Mouse (Mus musculus): ENCODE measurements at regions not wholly inside any gene's neighbourhood (a gene's known extent, or its start where the extent isn't known, plus 50 kb on each side); places are given as distances from the start of the nearest gene placed in this dataset.

DNA sequence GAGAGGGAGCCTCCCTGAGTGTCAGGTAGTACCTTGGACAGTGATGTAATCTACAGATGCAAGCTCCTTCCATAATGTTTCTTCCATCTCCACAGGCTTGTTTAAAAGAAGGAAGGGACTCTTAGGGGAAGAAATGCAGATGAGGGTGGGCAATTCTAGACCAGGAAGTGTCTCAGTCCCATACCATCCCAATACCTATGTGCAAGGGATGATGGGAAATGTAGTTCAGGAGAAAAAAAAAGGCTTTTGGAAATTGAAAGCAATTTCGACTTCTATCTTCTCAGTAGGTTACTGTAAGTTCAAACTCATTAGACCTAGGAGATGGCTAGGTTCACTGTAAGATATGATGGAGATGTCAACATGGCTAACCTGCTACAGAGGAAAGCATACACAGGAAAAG lies 68.3 kb downstream of the Cd83 start:
- WGBS, result 58% methylated on average over 1 of the region's 1 CpGs

DNA sequence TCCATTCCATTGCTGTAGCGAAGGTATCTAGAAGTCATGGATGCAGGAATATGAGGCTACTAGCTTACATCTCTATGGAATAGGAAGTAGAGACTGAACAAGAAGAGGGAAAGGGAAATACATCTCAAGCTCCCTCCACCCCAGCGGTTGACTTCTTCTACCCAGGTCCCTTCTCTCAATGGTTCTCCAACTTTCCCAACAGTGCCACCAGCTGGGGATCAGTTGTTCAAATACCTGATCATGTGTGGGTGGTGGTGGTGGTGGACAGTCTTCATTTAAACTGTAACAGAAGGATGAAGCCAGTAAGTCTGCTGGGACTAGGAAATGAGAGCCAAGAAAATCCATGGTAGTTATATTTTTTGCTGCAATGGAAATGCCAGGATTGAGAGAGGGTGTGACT lies 70.4 kb downstream of the Cd83 start:
- DNase-seq (ENCODE audit: low read depth, low spot score), result no peak
- 96% methylated on average over 2 of the region's 2 CpGs for WGBS

More for the DNA sequence above, 68.3 kb downstream of the Cd83 start:
- DNase-seq (ENCODE audit: low read depth, low spot score), result no peak

DNA sequence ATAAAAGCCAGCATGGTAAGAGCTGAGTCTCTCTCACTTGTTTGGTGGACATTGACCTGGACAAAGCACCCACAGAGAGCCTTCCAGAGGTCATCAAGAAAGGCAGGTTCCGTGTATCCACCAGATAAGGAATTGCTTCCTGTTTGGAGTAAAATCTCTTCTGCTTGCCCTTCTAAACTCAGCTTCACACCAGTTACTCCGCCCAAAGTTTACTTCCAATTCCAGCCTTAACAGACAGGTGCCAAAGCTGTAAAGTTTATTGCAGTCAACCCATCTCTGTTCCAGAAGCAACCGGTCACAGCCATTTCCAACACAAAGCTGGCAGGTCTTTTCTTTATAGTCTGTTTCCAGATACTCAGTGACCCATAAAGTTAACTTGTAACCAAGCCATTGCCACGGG lies 76.4 kb downstream of the Cd83 start:
- 16% methylated on average over 4 of the region's 4 CpGs for WGBS
- DNase-seq (ENCODE audit: low read depth, low spot score), result peak; percentile 92

DNA sequence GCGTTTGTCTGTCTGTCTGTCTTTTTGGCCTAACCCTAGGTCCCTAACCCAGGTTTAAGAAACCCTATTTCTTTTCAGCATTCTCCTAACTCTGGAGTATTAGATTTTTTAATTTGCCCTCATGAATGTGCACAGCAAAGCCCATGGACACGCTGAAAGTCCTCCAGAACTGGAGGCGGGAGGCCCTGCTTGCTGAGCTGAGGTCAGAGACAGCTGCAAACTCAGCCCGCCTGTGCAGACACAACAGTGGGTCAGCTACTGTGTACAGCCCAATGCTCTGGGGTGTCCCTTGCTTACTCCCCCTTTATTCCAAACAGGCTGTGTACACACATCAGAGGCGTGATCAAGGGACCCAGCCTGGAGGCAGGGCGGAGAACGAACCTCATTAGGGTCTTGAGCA lies 76.8 kb downstream of the Cd83 start:
- DNase-seq (ENCODE audit: low read depth, low spot score), result no peak
- WGBS, result 24% methylated on average over 7 of the region's 7 CpGs

DNA sequence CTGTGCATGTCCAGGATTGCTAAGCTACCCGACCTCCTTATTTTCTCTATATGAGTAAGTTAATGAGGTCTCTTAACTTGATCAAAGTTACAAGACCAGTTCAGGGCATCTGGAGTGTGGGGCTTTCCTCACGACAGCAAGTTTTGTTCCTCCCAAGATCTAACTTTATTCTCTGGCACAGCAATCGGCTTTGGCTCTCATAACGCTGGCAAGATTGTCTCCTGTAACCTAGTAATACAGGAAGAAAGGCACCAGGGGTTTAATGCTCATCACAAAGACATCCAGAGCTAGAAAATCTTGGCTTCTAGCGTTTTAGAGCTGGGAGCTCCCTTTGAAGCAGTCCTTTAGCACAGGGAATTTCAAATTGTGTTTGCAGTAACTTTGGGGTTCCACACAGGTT lies 77.5 kb downstream of the Cd83 start:
- 25% methylated on average over 5 of the region's 5 CpGs for WGBS
- DNase-seq (ENCODE audit: low read depth, low spot score), result no peak

DNA sequence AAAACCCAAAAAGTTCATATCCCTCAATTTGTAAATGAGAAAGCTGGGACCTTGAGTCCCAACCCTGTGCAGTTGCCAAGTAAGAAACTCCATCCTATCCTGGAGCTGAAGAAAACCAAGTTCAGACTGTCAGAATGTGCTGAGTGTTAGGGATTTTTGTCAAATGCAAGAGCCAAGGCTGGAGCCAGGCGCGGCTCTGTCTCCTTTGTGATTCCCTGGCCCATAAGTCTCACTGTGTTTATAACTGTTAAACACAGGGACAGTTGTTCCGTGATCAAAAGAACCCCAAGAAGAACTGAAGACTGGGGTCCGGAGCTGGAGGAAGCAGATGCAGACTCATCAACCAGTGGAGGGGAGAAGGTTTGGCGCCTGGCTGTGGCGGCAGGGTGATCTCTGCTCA lies 78.0 kb downstream of the Cd83 start:
- no peak for DNase-seq (ENCODE audit: low read depth, low spot score)
- WGBS, result 41% methylated on average over 6 of the region's 6 CpGs

DNA sequence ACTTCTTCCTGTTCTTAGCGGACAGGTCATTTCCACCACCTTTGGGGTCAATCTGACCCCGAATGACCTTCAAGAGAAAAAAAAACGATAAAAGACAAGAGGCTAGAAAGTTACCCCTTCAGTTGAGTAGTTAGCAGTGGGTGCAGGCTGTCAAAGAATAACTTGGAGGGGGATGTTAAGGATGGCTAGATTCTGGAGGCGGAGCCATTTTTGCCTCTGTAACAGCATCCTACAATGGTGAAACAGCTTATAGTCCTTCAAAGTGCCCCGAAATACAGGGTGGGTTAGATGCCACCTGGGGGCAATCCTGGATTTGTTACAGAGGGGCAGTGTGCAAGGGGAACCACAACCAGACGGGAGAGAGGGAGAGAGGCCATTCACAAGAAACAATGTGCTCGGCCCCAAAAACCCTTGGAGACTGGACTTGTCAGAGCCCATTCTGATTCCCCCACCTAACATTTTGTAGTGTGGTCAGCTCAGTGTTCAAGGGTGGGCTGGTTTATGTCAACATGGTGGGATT lies 79.1 kb downstream of the Cd83 start:
- no peak for DNase-seq (ENCODE audit: low read depth, low spot score)
- WGBS, result 86% methylated on average over 7 of the region's 7 CpGs

DNA sequence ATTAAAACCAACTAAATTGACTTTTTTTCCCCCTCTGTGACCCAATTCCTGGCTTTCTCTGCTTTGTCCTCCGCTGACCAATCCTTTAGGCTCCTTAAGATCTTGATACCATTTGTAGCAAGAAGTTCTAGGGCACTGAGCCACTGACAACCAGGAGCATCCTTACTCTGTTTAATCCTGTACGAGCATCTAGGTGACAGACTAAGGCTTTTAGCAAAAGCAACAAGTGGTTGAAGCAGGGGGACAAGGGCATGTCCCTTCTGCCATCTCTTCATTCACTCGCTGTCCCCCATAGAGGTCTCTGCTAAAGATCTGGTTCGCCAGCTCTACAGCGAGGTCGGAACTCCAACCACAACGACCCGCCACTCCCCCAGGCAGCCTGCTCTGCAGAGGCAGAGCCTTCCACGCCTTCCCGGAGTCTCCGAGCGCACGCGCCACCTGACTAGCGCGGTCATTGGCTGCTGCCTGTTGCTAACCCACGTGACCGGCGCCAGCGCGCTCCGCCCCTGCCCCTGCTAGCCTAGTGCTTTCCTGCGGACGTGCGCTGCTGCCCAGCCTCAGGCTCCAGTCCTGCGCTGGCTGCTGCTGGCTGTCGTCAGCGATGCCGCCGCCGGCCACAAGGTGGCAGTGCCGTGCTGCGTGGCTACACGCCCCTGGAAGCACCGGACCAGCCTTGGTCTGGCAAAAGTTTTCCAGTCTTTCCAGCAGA lies 79.7 kb downstream of the Cd83 start:
- peak; percentile 84 for DNase-seq (ENCODE audit: low read depth, low spot score)
- 2% methylated on average over 35 of the region's 35 CpGs for WGBS

DNA sequence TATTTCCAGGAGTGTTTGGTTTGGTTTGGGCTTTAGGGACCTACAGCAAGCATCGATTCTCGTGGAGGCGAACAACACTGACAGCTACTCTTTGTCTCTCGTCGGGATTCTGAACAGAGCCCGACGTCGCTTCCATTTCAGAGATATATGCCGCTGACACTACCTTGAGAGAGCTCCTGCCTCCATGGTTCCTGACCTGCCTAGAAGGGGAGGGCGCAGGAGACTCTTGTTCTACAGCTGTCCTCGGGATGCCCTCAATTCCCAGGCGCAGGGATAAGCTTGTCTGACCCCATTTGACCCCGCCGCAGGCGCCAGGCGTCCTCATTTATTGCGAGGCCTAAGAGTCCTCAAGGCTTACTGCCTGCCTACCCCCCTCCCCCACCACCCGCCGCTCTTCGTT lies 80.5 kb downstream of the Cd83 start:
- no peak for DNase-seq (ENCODE audit: low read depth, low spot score)
- WGBS, result 41% methylated on average over 20 of the region's 20 CpGs

DNA sequence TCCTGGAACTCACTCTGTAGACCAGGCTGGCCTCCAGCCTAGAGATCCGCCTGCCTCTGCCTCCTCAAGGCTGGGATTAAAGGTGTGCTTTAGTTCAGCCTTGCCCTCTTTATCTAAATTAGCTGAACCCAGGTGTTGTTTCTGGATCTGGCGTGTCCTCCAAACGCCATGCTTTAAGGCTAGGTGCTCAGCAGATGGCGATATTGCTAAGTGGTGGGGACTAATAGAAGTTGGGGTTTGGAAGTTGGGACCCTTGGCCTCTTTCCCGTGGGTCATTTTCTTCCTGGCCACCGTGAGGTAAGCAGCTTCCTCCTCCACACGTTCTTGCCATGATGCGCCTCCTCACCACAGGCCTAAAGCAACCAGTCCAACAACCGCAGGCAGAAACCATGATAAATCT lies 91.3 kb downstream of the Cd83 start:
- 86% methylated on average over 9 of the region's 9 CpGs for whole genome bisulfite sequencing
- no peak for DNase-seq (ENCODE audit: low read depth, low spot score)

DNA sequence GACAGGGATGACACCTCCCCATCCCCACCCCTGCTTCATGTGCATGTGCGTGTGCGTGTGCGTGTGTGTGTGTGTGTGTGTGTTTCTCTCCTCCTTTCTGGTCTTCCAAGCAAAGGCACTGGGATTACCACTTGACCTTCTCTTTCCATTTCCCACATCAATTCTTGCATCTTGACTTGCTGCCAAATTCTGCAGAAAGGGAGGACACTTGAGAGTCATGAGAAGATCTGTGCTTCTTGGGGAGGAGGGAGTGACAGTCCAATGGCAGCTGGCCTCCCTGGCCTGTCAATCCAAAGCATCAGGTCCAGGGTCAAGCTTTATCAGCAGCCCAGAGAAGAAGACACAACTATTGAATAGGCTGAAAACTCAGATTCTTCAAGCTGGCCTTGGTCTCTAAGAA lies 102.7 kb downstream of the Cd83 start:
- DNase-seq (ENCODE audit: low read depth, low spot score), result no peak
- WGBS, result 98% methylated on average over 3 of the region's 3 CpGs

DNA sequence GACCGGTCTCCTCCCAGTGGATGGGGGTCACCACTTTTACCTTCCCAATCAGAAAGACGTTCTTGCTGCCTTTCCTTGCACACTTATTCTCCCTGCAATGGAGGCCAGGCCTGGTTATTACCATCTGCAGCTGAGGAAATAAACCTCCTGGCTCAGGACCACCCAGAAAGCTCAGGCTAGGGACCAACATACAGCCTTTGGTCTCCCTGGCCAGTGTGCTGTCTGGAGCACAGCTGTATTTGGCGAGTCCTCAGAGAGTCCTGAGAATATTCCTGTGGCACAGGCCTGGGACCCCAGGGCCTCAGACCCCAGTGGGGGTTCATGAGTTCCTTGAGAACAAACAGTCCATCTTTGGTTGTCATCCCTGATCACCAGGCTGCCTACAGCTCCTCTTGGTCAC lies 107.4 kb downstream of the Cd83 start:
- 79% methylated on average over 3 of the region's 3 CpGs for WGBS

DNA sequence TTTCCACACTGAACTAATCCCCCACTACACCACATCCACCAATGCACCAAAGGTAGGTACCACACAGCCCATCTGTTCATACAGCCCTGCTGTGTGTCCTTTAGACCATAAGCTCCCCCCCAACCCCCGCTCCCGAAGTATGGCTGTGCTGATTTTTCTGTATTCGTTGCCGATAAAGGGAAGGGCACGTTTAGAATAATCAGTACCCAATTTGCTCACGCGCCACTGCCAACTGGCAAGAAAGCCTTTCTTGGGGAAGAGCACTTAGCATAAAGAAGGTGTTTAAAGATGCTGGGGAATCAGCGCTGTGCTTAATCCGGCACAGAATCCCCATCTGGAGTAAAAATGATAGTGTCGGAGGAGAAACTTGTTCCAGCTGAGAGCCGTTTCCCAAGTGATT lies 111.4 kb downstream of the Cd83 start:
- DNase-seq (ENCODE audit: low read depth, low spot score), result no peak
- WGBS, result 87% methylated on average over 11 of the region's 11 CpGs

More for the DNA sequence above, 107.4 kb downstream of the Cd83 start:
- DNase-seq (ENCODE audit: low read depth, low spot score), result no peak

DNA sequence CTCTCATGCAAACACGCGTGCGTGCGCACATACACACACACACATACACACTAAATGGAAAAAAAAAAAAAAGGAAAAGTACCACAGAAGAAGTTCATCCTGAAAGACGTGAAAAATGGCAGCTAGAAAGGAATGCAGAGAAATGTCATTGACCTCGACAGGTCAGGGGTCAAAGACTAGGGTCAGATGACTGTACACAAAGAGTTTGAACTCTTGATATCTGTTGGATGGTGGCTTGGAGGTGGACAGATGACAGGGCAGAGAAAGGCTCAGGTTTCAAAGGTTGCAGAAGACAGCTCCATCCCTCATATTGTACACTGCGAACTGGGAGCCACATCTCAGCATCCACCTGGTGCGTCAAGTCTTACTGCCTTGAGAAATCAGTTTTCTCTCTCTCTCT lies 112.5 kb downstream of the Cd83 start:
- DNase-seq (ENCODE audit: low read depth, low spot score), result no peak
- 81% methylated on average over 8 of the region's 8 CpGs for WGBS

DNA sequence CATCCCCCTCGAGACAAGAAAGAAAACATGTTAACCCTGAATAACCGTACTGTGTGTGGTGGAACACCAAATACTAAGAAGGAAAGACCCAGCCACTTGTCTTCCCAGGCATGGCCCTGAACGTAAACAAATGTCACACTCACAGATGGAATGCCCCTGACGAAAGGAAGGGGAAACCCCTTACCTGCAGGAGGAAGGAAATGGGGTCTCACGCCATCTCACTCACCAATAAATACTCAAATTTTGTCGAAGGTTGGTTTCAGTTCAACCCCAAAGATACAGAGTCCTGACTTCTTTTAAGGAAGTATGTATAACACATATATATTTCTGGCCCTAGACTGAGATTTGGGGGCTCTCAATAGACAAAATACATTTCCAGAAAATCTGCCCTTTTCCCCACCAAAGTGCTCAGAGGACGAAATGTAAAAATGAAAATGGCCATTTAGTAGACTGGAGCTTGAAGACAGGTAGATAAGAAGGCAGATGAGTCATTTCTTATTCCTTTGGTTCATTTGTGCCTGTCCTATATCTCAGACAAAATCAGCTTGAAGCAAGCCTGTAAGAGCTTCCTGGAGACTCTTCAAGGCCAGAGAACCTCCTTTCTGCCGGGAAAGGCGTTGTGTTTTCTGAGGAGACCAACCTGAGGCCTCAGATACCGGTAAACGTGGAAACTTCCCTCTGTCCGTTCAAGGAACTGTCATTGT lies 114.1 kb downstream of the Cd83 start:
- no peak for DNase-seq (ENCODE audit: low read depth, low spot score)
- WGBS, result 74% methylated on average over 12 of the region's 12 CpGs

DNA sequence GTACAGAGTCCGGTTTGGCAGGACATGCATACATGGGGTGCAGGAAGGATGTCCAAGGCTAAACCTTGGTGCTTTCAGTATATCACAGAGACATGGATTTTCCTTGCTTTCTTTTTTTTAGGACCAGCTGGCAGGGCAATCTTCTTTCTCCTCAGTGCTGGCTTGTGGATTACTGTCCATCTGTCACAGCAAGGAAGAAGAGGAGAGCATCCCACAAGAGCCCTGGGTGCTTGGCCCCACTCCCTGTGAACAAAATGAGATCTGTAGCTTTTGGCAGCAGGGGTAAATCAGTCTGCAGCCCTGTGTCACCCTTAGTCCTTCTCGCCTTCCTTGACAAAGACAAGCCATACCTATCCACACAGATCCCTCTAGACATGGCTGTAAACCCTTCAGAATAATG lies 115.5 kb downstream of the Cd83 start:
- no peak for DNase-seq (ENCODE audit: low read depth, low spot score)
- WGBS, result 93% methylated on average over 2 of the region's 2 CpGs

DNA sequence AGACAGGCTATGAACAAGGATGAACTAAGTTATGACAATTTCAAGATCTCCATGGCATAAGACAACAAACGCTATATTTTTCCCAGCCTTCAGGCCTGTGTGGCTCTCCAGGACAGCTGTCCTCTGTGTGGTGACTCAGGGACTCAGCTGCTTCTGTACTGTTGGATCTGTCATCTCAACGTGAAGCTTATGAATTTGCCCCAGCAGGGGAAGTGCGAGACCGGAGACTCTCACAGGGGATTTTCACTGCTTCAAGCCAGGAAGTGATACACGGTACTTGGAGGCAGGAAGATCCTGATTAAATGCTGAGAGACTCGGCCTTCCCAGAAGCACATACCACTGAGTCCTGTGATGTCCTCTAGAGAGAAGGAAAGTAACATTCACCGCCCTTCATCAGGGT lies 116.2 kb downstream of the Cd83 start:
- WGBS, result 68% methylated on average over 7 of the region's 7 CpGs
- no peak for DNase-seq (ENCODE audit: low read depth, low spot score)

DNA sequence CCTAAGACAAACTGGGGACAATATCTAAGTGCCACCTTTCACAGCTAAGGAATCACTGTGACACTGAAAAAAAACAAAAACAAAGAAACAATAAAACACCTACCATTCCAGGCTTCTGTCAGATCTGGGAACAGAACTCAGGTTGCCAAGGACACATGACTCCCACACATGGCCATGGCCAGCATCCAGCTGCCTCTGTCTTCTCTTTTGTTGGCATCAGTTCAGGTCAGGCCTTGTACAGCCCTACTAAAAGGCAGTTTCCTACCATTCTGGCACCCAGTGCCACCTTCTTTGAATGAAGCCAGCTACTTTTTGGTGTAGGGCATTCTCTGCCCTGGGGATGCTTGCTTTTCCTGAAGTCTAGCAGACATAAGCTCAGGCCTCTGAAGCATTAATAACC lies 118.8 kb downstream of the Cd83 start:
- DNase-seq (ENCODE audit: low read depth, low spot score), result no peak

DNA sequence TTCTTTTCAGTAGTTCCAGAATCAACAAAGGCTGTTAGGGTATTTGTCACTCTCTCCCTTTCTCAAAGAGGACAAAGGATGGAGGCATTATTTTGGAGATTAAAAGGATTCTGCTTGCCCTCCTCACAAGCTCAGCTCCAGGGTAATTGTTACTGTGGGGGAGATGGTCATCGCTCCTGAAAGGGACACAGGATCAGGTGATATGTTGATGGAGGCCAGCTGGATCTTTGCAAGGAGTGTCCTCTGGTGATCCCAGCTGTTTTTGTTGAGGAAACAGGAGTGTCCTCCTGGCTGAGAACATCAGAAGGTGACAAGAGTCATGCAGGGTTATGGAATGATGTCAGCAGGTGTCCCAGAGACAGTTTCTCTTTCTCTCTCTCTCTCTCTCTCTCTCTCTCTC lies 119.7 kb downstream of the Cd83 start:
- 71% methylated on average over 1 of the region's 1 CpGs for WGBS
- DNase-seq (ENCODE audit: low read depth, low spot score), result no peak

DNA sequence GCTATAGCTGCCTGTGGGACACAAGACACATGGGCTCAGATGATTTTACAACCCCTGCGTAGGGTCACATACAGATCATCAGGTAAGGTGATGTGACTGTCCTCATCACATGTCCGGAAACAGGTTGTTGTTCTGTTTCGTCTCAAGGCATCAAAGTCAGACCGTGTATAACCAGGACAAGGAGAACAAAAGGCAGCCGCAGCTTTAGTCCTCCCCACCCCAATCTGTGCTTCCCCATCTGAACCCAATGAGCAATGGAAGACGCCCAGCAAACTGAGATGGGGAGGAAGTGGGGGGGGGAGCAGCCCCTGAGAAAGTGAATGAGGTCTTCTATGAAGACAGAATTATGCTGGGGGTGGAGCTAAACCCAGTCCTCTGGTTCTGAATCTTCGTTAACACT lies 121.7 kb downstream of the Cd83 start:
- no peak for DNase-seq (ENCODE audit: low read depth, low spot score)
- WGBS, result 84% methylated on average over 7 of the region's 7 CpGs

DNA sequence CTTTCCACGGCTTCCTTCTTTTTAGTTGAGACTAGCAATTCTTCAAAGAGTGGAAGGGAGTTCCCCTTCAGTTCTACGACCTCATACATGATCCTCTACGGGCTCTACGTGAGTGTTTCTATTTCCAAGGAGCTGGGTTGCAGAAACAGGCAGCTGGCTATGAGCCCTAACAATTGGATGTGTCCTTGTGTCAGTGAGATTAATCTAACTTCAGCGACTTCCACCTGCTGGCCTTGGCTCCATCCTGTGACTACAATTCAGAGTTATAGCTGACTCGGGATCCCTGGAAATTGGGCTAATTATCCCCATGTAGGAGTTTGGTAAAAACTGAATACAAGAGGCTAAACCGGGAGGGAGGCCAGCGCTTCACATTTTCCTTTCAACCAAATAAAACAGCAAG lies 122.8 kb downstream of the Cd83 start:
- 51% methylated on average over 8 of the region's 8 CpGs for WGBS
- no peak for DNase-seq (ENCODE audit: low read depth, low spot score)

All from large intestine, adult 2 months (tissue).